Mouse (Mus musculus) T-cell, adult 2 months (primary cell): ENCODE measurements around the gene Cacna2d4.

Source experiments
- DNase-seq: peaks from one replicate; pipeline ENCODE4 v3.0.0; 2022; ENCODE audit warnings: low spot score

Gene Cacna2d4

DNA sequence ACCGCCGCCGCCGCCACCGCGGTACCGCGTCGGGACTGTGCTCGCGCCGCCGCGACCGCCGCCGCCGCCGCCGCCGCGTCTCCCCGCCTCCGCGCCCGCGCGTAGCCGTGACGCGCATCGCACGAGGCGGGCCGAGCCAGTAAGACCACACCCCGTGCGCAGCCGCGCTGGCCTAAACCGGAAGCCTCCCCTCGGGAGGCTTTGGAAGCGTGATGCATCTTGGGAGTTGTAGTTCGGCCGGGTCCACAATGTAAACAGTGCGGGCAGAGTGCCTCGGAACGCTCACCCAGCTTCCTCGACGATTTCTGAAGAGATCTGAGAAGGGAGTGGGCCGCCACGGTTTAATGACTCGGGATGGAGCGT lies 152.3 kb downstream of the Cacna2d4 start:
- DNase-seq: peak; percentile 97

DNA sequence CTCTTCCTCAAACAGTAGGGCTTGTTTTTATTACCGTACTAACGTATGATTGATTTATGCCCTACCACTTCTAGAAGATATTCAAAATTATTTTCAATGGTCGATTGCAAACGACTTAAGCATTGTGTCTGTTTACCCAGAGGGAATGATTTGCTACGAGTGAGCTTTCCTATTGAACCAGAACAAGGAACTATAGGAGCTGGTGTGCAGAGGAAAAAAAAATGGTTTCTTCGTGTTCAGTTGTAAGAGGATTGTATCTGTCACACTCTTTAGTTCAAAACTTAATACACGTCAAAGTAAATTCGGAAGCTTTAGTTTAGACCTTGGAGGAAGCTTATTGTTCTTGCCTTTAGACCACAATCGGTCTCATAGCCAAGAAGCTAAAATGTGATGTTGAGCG lies 152.8 kb downstream of the Cacna2d4 start:
- DNase-seq: no peak

DNA sequence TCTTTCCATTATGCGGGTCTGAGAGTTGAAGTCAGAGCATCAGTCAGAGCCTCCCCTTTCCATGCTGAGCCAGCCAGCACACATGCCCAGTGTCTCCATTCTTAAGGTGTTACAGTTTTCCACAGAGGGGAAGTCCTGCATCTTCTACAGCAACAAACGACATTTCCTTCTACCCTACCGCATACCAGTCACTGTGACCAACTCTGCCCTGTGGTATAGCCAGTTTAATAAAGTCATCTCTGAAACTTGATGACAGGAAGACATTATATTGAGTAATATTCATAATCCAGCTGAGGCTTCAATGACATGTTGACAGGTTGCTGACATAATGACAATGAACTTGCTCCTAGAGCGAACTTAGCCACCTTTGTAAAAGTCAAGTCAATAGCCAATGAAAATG lies 154.4 kb downstream of the Cacna2d4 start:
- no peak for DNase-seq

DNA sequence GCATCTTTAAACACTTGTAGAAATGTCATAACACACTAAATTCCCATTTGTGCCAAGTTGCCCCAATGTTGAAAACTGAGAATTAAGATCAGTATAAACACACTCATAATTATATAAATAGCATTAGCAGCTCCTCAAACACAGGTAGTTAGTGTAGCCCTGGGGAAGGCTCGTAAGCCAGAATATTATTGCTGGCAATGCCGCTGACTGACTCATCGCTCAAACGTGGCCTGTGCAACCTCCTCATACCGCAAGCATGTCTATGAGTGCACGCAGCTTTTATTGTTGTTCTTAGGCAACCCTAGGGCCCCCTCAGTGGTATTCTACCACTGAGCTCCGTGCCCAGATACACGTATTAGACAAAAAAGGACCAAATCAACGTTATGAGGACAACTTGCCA lies 156.5 kb downstream of the Cacna2d4 start:
- DNase-seq: no peak

DNA sequence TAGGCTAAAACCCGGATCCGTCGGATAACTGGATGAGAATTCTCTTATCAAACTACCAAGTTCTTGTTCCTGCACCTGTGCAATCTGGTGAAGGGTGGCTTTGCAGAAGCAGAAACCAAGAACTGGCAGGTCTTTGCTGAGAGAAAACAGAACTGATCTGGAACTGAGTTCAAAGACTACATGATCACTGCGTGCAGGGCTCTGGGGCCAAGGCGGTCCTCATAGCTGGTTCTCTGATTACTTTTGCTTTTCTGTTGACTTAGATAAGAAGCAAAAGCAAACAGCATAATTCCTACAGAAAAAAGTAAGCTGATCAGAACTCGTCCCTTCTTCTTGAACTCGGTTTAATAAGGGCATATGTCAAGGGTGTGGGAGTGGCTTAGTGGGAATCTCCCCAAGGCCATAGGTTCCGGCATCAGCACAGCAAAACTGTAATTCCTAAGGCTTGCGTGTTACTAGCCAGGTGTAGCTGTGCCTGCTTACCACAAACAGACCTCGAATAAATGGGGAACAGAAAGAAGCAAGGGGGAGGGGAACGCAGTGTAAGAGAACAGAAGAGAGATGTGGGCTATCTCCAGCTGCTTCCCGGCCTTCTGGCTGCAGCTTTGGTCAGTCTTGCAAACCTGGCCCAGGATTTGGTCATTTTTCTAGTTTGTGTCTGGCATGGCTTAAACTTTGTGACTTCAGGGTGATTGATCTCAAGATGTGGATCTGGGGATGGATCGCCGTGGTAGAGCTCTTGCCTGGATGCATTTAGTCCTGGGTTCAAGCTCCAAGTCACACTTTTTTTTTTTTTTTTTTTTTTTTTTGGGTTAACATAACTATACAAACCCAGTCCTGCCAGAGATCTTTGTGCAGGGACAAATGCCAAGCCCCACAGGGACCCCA lies 159.3 kb downstream of the Cacna2d4 start:
- peak; percentile 14 for DNase-seq

DNA sequence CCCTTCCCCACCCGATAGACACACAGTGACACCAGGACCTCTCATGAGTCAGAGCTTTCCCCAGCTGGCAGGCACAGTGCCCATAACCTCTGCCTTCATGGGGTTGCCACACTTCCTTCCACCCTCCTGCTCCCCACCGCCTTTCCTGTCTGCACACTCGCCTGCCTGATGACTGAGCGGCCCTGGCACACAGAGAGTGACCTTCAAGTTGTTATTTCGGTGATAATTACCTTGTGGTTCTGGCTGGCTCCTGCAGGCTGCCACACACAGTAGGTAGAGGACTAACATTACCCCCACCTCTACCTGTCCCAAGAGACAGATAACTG lies 159.9 kb downstream of the Cacna2d4 start:
- peak; percentile 58 for DNase-seq

DNA sequence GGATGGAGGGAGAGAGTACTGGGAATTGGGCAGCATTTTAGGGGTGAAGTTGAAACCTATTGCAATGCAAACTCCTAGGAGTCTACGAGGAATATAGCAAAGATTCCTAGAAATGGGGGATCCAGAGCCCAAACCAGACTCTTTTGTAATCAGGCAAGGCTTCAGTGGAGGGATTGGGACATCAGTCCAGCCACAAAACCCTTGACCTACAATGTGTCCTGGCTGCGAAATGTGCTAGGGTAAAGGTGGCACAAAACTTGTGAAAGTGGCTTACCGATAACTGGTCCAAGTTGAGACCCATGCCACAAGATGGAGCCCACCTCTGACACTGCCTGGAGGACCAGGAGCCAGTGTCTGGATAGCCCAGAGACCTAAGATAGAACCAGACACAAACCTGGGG lies 163.0 kb downstream of the Cacna2d4 start:
- DNase-seq: no peak

DNA sequence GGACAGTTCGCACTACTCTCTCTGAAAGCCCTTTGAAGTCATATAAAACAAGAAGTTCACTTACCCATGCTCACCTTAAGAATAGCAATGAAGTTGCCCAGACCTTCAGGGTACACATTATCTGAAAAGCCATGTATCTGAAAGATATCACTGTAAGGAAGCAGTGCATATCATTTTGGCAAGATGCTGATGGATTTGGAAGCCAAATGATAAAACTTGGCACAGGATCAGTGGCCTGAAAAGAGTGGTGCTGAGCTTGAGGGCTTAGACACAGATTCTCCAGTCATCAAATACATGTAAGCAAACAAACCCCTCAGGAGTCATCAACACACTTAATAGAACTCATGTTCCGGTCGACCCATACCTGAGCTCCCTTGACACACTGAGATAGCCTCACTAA lies 164.3 kb downstream of the Cacna2d4 start:
- DNase-seq: no peak

DNA sequence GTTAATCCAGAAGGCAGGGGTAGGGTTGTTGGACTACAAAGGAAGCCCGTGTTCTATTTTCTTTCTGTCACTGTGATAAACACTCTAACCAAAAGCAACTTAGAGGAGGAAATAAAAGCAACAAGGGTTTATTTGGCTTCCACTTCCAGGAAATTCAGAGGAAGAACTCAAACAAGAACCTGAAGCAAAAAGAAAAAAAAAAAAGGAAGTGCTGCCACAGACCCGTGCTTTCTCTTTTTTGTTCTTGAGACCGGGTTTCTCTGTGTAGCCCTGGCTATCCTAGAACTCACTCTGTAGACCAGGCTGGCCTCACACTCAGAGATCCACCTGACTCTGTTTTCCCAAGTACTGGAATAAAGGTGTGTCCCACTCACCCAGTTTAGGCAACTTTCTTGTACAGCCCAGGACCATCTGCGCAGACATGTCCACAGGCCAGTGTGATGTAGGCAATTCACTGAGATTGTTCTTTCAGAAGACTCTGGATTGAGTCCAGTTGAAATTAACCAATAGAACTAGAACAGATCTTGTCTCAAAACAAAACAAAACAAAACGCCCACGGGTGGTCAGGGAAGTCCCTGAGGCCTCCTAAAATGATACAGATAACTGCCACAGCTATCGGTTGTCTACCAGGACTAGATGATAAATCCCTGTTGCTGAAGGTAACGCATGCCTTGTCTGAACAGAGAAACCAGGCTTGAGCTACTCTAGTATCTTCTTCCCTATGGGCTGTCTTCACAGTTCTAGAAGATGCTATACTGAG lies 165.4 kb downstream of the Cacna2d4 start:
- DNase-seq: no peak
